Mouse (Mus musculus) neural tube, embryonic 13.5 days (tissue): ENCODE data around the gene Gpc6. TPM values are rescaled to one million over a fixed set of nuclear protein-coding genes. Genes with fewer than 3 reads are reported as not detected.

Experiments
- ATAC-seq: fragments of 200-750 bp; cut with Nextera tagmentation; 2 replicates; pipeline ENCODE4 v1.8.0; 2017; ENCODE audit warnings: low read depth, mild to moderate bottlenecking, moderate TSS enrichment, moderate library complexity
- H3K27ac ChIP-seq: fragments of 300-500 bp; sonication (generic); replicated peaks from 2 replicates; pipeline ENCODE4 v1.5.1; 2015; ENCODE audit warnings: moderate library complexity, mild to moderate bottlenecking, inconsistent platforms
- H3K27me3 ChIP-seq: fragments of 300-500 bp; sonication (generic); 2 replicates; pipeline ENCODE4 v1.6.1; 2015; ENCODE audit warnings: mild to moderate bottlenecking, inconsistent platforms
- H3K36me3 ChIP-seq: fragments of 300-500 bp; sonication (generic); 2 replicates; pipeline ENCODE4 v1.6.1; 2015; ENCODE audit warnings: mild to moderate bottlenecking, inconsistent platforms
- H3K4me1 ChIP-seq: fragments of 300-500 bp; sonication (generic); replicated peaks from 2 replicates; pipeline ENCODE4 v1.6.1; 2015; ENCODE audit warnings: inconsistent platforms
- H3K4me2 ChIP-seq: fragments of 300-500 bp; sonication (generic); 2 replicates; pipeline ENCODE4 v1.6.1; 2015; ENCODE audit warnings: inconsistent platforms, mild to moderate bottlenecking, moderate library complexity
- H3K4me3 ChIP-seq: fragments of 300-500 bp; sonication (generic); 2 replicates; pipeline ENCODE4 v1.5.1; 2015; ENCODE audit warnings: mild to moderate bottlenecking, inconsistent platforms
- H3K9ac ChIP-seq: fragments of 300-500 bp; sonication (generic); 2 replicates; pipeline ENCODE4 v1.6.1; 2015; ENCODE audit warnings: moderate library complexity, mild to moderate bottlenecking, inconsistent platforms
- H3K9me3 ChIP-seq: fragments of 300-500 bp; sonication (generic); 2 replicates; pipeline ENCODE4 v1.6.1; 2016; ENCODE audit warnings: inconsistent platforms
- WGBS: fragments of 180-500 bp; shearing (Covaris S2); methylation state at CpG from one replicate; pipeline ENCODE4 v1.1.7; 2015; 5-methylcytosine and 5-hydroxymethylcytosine counted together
- polyA plus RNA-seq: library from polyadenylated mRNA; unstranded; fragments of >200 nt; fragmentation: Nextera tagmentation; extraction: Ambion mirVana; gene quantifications from 2 replicates; pipeline ENCODE4 v1.2.1, GENCODE M21; 2015

Gene Gpc6
- polyA plus RNA-seq, 1 experiment from 2014 or later, result 22.1 TPM

DNA sequence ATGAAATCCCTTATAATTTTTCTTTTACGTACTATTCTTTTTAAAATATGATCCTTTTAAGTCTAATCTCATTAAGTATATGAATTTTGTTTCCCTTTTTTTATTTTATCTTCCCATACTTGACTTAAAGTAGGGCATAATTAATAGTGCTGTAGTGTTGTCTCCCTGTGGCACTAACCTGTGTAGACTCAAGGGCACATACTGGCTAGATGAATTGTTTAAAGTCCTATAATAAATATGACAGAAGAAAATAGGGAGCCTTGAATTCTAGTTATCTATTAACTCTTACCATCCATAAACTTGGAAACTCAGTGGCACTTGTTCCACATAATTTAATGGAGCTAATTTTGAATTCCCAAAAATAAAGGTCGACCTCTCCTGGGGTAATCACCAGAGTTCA lies 268.2 kb downstream of the Gpc6 start:
- Histone ChIP-seq H3K4me1 (no peaks in the 10 kb centered on the region), H3K4me2 (no peak overlapping the region), H3K36me3 (no peaks in the 10 kb centered on the region), H3K4me3 (no peak overlapping the region), H3K9me3 (no peaks in the 10 kb centered on the region), H3K9ac (no peak overlapping the region), H3K27me3 (no peaks in the 10 kb centered on the region), H3K27ac (no peak overlapping the region)
- ATAC-seq, result no peak
- WGBS, result 92% methylated on average over 2 of the region's 2 CpGs

DNA sequence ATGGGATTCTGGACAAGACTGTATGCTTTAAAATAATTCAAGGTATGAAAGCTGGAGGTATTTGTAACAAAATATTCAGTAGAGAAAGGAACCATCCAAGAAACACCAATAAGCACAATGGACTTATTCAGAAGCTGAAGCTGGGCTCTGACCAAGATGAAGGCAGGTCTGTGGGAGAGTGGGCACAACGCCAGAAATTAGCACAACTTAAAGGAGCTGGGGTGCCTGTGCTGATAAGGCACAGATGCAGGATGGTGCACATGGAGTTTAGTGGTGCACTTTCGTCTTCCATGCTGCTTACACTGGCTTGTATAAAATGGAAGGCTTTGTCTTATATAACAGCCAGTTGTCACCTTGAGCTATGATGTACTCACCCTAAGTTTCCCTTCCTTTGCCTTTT lies 276.9 kb downstream of the Gpc6 start:
- 78% methylated on average over 2 of the region's 2 CpGs for WGBS
- Histone ChIP-seq H3K4me1 (no peaks in the 10 kb centered on the region), H3K4me3 (no peak overlapping the region), H3K27me3 (no peaks in the 10 kb centered on the region), H3K4me2 (no peak overlapping the region), H3K9ac (no peak overlapping the region), H3K9me3 (no peaks in the 10 kb centered on the region), H3K36me3 (no peaks in the 10 kb centered on the region), H3K27ac (no peak overlapping the region)
- ATAC-seq, result no peak

DNA sequence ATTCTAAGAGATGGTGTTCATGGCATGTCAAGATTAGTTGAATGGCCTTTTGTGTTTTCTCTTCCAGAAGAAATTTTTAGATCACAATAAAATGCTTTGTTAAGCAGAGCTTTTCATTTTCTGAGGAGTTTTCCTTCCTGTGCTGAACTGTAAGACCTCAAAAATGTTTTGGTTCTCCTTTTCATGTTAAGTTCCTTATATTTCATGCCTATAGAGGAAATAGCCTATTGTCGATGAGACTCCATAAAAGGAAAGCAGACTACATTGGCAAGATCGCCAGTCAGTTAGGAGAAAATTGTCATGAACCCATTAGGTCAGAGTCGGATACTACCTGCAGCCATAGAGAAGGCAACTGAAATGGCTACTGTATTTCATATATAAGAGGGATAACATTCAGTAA lies 278.8 kb downstream of the Gpc6 start:
- no peak overlapping the region for H3K4me2 ChIP-seq
- no peak for ATAC-seq
- H3K9me3 ChIP-seq, result no peaks in the 10 kb centered on the region
- no peak overlapping the region for H3K9ac ChIP-seq
- H3K27me3 ChIP-seq, result no peaks in the 10 kb centered on the region
- no peaks in the 10 kb centered on the region for H3K4me1 ChIP-seq
- H3K36me3 ChIP-seq, result no peaks in the 10 kb centered on the region
- WGBS, result 83% methylated on average over 3 of the region's 3 CpGs
- H3K27ac ChIP-seq, result no peak overlapping the region
- H3K4me3 ChIP-seq, result no peak overlapping the region

DNA sequence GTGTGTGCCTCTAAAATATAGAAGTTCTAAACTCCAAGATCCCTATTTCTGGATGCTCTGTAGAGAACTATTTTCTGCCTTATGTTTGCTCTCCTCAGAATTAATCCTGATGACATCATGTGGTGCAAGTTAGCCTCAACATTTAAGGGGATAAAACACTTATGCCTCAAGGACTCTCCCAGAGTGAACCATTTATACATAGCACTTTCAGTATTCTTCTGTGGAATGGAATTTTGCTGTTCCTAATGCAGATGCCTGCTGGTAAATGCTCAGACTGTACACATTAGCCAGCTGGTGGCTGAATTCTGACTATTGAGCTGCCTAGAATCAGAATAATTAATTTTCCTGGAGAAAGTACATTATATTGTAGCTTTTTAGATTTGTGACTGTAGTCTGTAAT lies 289.3 kb downstream of the Gpc6 start:
- Histone ChIP-seq H3K4me3 (no peak overlapping the region), H3K4me1 (no peaks in the 10 kb centered on the region), H3K27ac (no peak overlapping the region), H3K9me3 (no peaks in the 10 kb centered on the region), H3K27me3 (no peaks in the 10 kb centered on the region), H3K4me2 (no peak overlapping the region), H3K9ac (no peak overlapping the region), H3K36me3 (no peaks in the 10 kb centered on the region)
- ATAC-seq, result no peak

DNA sequence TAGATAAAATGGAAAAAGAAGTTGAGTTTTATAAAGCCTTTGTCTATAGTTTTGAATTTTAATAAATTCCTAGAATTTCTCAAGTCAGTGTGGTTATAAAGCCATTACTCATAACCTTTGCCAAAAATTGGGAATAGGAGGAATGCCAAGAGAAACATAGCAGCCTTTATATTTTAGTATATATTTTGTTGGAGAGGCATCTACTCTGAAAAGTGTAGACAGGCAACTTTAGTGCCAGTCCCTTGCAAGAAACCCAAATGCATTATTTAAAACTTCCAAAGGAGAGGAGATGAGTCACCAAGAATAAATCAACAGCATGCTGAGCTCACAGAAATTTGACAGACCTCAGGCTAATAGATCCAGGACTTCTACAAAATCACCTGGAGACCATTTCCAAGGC lies 301.8 kb downstream of the Gpc6 start:
- no peaks in the 10 kb centered on the region for H3K36me3 ChIP-seq
- no peaks in the 10 kb centered on the region for H3K4me1 ChIP-seq
- no peaks in the 10 kb centered on the region for H3K9me3 ChIP-seq
- H3K9ac ChIP-seq, result no peak overlapping the region
- ATAC-seq, result no peak
- H3K27me3 ChIP-seq, result no peaks in the 10 kb centered on the region
- H3K27ac ChIP-seq, result no peak overlapping the region
- no peak overlapping the region for H3K4me2 ChIP-seq
- no peak overlapping the region for H3K4me3 ChIP-seq

DNA sequence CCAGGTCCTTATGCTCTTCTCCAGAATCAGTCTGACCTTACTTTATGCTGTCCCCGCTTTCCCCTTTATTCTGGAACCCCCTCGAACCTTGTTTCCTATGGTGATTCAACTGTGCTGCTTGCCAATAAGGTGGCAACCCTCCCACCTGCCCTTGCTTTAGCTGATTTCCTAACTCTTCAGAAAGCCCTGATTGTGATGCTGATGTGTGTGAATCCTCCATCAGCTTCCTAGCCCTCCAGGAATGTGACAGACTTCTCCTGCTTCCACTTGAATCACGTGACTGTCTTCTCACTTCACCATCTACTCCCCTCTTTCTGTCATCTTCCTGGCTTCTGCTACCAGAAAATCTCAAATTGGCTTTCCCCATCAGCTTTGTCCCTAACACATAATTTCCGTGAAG lies 305.4 kb downstream of the Gpc6 start:
- no peaks in the 10 kb centered on the region for H3K36me3 ChIP-seq
- no peak overlapping the region for H3K4me2 ChIP-seq
- ATAC-seq, result no peak
- no peaks in the 10 kb centered on the region for H3K27me3 ChIP-seq
- H3K9ac ChIP-seq, result no peak overlapping the region
- no peak overlapping the region for H3K27ac ChIP-seq
- WGBS, result 56% methylated on average over 4 of the region's 4 CpGs
- H3K4me1 ChIP-seq, result no peaks in the 10 kb centered on the region
- no peak overlapping the region for H3K4me3 ChIP-seq
- no peaks in the 10 kb centered on the region for H3K9me3 ChIP-seq

DNA sequence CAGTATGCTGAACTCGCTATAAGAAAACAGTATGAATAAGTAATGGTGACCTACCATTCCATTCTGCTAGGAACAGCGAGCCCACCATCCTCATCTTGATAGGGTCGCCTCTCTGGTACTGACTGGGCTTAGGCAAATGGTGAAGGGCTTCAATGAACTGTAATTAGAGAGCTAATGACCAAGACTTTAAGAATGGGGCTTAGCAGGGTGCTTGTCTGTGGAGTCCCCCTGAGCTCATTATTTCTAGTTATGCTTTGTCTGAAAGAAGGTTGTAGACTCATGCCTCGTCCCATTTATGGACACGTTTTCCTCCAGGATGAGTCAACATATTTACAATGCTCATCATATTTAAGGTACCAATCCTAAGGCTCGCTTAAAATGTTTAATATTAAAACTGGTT lies 313.1 kb downstream of the Gpc6 start:
- no peak for ATAC-seq
- H3K36me3 ChIP-seq, result no peaks in the 10 kb centered on the region
- no peak overlapping the region for H3K27ac ChIP-seq
- WGBS, result 77% methylated on average over 6 of the region's 6 CpGs
- H3K4me3 ChIP-seq, result no peak overlapping the region
- H3K27me3 ChIP-seq, result no peaks in the 10 kb centered on the region
- H3K9me3 ChIP-seq, result no peaks in the 10 kb centered on the region
- H3K9ac ChIP-seq, result no peak overlapping the region
- no peaks in the 10 kb centered on the region for H3K4me1 ChIP-seq
- no peak overlapping the region for H3K4me2 ChIP-seq

DNA sequence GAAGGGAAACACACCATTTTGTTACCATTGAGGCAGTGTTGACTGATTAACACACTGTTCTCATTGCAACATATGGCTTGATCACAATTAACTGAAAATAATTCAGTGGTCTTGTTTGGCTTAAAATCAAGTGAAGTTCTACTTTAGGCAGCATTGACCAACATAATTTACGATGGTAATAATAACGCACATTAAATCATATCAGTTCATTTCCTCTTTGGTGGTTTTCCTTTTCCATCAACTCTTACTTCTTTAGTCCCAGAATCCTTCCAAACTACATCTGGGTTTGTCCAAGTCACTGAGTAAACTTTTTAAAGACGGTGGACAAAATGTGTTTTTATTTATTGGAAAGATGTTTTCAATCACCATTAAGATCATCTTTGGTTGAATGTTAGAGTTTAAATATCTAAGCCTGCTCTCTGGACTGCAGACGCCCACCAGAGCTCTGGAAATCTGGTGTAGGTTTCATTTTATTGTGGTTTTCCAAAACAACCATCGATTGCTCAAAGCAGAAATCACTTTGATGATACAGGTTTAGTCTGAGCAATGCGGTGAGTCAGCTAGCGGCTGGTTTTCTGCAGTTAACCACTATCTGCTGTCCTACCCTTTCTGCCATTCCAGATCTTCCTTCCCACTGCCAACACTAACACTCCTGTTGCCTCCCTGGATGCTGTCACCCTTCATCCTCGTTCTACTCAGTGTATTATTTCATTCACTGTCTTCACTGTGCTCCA lies 314.7 kb downstream of the Gpc6 start:
- no peak for ATAC-seq
- H3K4me1 ChIP-seq, result no peaks in the 10 kb centered on the region
- no peak overlapping the region for H3K9ac ChIP-seq
- WGBS, result 89% methylated on average over 8 of the region's 8 CpGs
- H3K36me3 ChIP-seq, result no peaks in the 10 kb centered on the region
- no peaks in the 10 kb centered on the region for H3K27me3 ChIP-seq
- no peak overlapping the region for H3K4me2 ChIP-seq
- H3K4me3 ChIP-seq, result no peak overlapping the region
- H3K9me3 ChIP-seq, result no peaks in the 10 kb centered on the region
- H3K27ac ChIP-seq, result no peak overlapping the region

DNA sequence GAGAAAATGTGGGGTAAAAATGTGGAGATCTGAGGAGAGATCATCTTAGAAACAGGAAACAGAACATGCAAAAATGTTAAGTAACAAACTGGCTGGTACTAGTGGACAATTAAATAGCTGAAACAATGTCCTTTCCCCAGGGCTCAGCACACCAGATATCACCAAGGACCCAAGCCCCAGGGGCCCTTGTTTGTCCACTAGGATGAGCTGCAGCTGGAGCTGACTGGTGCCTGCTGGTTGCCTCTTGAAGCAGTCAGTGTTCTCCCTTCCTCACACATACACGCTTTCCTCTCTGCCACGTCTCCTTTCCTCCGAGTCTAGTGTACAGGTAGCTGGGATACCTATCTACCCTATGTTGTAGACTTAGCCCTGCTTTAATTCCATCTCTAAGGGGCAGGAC lies 320.5 kb downstream of the Gpc6 start:
- no peak overlapping the region for H3K4me2 ChIP-seq
- no peaks in the 10 kb centered on the region for H3K9me3 ChIP-seq
- H3K27me3 ChIP-seq, result no peaks in the 10 kb centered on the region
- no peaks in the 10 kb centered on the region for H3K36me3 ChIP-seq
- H3K27ac ChIP-seq, result no peak overlapping the region
- H3K4me1 ChIP-seq, result no peaks in the 10 kb centered on the region
- no peak overlapping the region for H3K4me3 ChIP-seq
- no peak overlapping the region for H3K9ac ChIP-seq
- ATAC-seq, result no peak
- whole genome bisulfite sequencing, result 97% methylated on average over 3 of the region's 3 CpGs

DNA sequence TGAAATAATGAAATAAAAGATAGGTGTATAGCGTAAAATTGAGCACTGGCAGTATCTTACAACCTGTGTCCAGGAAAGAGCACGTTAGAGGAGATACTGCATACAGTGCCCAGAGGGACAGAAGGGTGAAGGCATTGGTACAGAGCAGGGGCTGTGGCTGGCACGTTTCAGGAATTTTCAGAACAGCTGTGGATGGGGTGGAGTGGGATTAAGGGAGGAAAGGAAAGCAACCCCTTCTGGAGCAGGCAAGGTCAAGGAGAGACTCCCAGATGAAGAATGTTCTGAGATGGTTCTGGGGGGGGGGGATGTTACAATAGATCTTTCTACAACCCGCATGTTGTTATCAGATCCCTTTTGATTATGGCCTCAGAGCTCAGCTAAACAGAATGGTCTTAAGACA lies 331.1 kb downstream of the Gpc6 start:
- Histone ChIP-seq H3K4me3 (no peak overlapping the region), H3K9ac (no peak overlapping the region), H3K36me3 (no peaks in the 10 kb centered on the region), H3K27me3 (no peaks in the 10 kb centered on the region), H3K27ac (no peak overlapping the region), H3K4me2 (no peak overlapping the region), H3K4me1 (no peaks in the 10 kb centered on the region), H3K9me3 (no peaks in the 10 kb centered on the region)
- WGBS, result 91% methylated on average over 4 of the region's 4 CpGs
- no peak for ATAC-seq

DNA sequence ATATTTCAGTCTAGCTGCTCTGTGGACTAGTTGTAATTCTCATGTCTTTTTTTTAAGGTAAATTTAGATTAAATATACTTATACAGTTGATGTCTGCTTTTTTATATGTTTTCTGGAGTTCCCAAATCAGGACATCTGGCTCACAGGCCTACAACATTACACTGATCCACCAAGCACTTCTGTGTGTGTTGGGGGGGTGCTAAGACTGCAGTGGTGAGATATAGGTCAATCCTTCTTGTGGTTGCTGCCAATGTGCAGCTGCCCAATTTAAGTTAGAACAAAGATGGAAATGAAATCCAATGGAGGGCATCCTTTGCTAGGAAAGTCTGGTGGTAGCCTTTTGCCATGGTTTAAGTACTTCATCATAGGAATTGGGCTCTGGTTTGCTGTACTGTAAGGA lies 340.5 kb downstream of the Gpc6 start:
- H3K4me2 ChIP-seq, result no peak overlapping the region
- H3K9me3 ChIP-seq, result no peaks in the 10 kb centered on the region
- H3K36me3 ChIP-seq, result no peaks in the 10 kb centered on the region
- no peak overlapping the region for H3K27ac ChIP-seq
- H3K27me3 ChIP-seq, result no peaks in the 10 kb centered on the region
- no peak for ATAC-seq
- H3K4me3 ChIP-seq, result no peak overlapping the region
- H3K9ac ChIP-seq, result no peak overlapping the region
- H3K4me1 ChIP-seq, result peaks cover 9% of the 10 kb centered on the region; the same call in 1 of the 2 replicates

DNA sequence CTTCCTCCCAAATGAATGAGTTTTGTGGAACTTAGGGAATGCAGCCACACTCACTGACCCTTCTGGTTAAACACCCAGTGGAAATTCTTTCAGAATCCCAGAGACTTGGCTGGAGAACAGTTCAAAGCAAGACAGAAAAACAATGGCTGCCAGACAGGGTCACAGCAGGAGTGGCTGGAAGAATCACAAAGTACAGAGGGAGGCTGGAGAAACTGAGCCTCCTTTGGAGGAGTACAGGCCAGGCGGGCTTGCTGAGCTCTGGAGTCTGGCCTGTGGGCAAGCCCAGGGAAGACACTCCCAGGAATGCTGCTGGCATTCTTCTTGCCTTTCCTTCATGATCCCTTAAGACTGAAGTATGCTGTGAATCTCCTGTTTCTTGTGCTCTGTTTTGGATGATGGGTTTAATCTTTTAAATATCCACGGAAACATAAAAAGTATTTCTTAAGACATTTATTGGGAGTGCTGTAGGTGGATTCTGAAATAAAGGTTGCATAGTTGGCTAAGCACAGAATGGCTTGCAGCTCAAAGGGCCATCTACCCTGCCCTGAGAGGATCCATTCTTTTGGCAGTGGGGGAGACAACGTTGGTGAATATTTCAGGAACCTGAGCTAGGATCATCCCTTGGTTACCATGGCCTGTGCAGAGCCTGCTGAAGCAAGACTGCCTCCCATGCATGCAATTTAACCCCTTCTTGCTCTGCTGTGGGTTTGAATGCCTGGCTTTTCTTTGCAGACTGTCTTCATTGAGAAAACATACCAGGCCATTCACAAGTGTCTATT lies 342.9 kb downstream of the Gpc6 start:
- no peaks in the 10 kb centered on the region for H3K36me3 ChIP-seq
- no peak overlapping the region for H3K9ac ChIP-seq
- H3K4me3 ChIP-seq, result no peak overlapping the region
- no peaks in the 10 kb centered on the region for H3K9me3 ChIP-seq
- no peaks in the 10 kb centered on the region for H3K27me3 ChIP-seq
- ATAC-seq, result no peak
- H3K4me1 ChIP-seq, result peaks cover 9% of the 10 kb centered on the region; the same call in 1 of the 2 replicates
- H3K4me2 ChIP-seq, result no peak overlapping the region
- WGBS, result 43% methylated on average over 3 of the region's 3 CpGs
- H3K27ac ChIP-seq, result no peak overlapping the region

DNA sequence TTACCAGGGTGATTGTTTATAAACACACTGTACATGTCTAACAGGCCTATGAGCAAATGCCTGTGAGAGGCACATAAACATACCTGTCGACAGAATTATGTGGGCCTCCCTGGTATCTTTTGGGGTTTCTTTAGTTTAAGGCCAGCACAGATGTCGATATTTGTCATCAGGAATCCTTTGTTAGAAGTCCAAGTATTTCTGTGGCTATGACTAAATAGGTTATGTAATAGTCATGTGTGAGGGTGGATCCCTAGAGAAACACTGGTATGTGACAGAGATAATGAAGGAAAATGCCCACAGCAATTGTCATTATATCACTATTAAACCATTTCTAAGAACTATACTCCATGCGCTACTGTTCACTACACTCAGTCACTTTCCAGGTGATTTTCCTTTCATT lies 358.5 kb downstream of the Gpc6 start:
- WGBS, result 95% methylated on average over 3 of the region's 3 CpGs
- no peak for ATAC-seq
- H3K4me2 ChIP-seq, result no peak overlapping the region

More for the DNA sequence above, 358.5 kb downstream of the Gpc6 start:
- no peaks in the 10 kb centered on the region for H3K4me1 ChIP-seq
- H3K27me3 ChIP-seq, result no peaks in the 10 kb centered on the region
- no peaks in the 10 kb centered on the region for H3K9me3 ChIP-seq
- no peak overlapping the region for H3K4me3 ChIP-seq
- H3K36me3 ChIP-seq, result no peaks in the 10 kb centered on the region
- no peak overlapping the region for H3K27ac ChIP-seq
- H3K9ac ChIP-seq, result no peak overlapping the region
